Mouse (Mus musculus) forelimb bud, embryonic 11.5 days (tissue): ENCODE measurements at regions not wholly inside any gene's neighbourhood (a gene's known extent, or its start where the extent isn't known, plus 50 kb on each side); places are given as distances from the start of the nearest gene placed in this dataset.

Source experiments
- DNase-seq: peaks from one replicate; pipeline ENCODE4 v3.0.0-alpha.2; 2012; ENCODE audit warnings: low read depth, low spot score

DNA sequence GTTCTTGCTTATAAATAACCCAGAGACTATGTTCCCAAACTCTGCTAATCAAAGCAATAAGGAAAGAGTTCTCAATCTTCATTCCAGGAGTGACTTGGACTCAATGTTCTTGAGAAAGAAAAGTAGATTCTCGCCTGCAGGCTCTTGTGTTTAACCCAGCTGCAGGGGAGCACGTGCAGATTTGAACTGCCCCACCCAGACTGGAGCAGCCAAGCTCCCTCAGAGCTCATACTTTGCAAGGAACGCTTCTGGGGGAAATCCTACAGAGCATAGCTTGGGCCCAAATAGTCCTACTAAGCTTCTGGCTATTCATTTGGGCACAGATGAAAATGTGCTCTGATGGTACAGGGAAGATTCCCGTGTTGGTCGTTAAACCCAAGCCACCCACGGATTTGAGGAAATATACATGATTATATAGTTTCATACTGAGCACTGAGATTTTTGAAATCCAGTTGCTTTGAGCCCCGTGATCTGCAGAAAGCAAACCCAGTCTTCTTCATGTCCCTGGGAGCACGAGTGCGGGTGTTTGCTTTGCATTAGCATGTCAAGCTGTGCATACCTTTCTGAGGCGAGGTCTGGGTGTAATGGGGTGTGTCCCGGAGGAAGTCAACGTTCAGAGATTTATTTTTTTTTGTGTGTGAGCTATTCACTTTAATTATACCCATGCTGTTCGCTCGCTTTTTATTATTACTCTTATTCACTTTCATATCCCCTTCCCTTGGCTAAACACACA is 99.1 kb upstream of the Trp63 start:
- no peak for DNase-seq

DNA sequence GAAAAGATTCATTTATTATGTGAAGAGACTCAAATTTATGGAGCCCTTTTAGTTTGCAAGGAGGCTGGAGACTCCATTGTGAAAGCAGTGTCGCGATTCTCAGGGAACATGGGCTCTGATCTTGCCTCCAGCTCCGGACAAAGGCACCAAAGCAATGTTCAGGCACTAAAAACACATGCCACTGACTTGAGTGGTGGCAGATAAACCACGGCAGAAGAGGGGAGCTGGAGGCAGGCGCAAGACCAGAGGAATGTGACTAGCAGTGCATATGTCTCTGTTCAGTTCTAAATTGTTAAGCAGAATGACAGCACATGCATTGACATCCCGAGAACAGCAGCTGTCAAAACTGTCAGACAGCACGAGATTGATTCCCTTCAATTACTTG is 98.5 kb upstream of the Trp63 start:
- no peak for DNase-seq

DNA sequence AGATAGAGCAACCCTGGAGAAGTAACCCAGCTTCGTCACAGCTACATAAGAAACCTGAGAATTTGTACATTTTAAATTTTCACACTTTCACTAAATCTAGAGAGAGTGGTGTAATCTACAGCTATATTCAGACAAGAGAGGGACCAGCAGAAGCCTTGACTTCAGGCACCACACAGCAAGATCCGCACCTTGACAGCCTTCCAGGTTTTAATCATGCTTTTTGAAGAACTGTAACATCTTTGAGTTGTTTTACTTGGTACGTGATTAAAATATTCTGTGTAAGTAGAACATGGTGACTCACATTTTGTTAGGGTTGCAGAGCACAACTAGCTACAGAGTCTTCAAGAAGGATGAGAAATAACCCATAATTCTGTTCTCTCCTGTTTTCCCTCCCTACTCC is 97.6 kb upstream of the Trp63 start:
- no peak for DNase-seq

DNA sequence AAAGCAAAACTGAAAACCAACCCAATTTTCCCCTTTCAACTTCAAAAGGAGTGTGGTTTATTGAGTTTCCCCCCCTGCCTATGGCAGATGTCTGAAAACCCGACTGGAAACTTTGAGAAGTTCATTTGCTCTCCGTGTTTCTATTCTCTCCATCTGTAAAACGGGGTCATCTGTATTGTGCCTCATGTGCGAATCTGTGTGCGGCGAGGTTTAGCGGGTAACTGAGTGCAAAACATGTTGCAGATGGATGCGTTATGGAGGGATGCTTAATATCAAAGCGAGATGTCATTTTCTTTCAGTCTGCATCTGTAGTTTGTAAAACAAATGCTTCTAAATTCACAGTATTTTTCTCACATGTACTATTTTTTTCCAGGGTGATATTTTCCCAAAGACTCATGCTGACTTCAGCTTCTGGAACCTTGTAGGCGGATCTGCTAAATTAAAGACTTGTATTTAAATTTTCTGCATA is 95.7 kb upstream of the Trp63 start:
- no peak for DNase-seq

DNA sequence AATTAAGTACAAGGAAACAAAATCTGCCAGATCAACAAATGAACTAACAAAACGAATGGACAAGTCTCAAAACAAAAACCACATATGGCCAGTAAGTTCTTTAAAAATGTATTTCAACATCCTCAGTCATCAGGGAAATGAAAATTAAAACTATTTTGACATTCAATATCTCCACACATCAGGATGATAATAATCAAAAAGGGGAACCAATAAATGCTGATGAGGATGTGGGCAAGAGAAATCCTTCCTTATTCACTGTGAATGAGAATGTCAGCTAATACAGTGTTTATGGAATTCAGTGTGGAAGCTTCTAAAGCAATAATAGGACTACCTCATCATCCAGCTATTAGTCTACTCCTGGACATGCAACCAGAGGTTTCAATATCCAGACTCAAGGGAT is 86.1 kb upstream of the Trp63 start:
- no peak for DNase-seq

DNA sequence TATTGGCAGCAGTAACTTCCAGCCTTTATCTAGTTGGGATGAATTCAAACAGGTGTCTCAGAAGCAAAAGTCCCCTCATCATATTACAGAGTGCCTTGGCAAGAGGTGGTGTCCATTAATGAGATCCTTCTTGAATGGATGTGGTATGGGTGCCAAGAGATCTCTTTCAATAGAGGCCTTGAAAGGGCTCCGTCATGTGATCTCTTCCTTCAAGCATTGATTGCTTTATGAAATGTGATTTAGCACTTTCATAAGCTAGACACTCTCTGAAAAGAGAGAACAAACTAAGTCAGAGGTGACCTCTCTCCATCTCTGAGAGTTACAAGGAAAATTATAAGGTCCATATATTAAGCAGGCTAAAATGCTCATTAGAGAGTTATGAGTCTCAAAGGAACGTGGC is 80.4 kb upstream of the Trp63 start:
- no peak for DNase-seq

DNA sequence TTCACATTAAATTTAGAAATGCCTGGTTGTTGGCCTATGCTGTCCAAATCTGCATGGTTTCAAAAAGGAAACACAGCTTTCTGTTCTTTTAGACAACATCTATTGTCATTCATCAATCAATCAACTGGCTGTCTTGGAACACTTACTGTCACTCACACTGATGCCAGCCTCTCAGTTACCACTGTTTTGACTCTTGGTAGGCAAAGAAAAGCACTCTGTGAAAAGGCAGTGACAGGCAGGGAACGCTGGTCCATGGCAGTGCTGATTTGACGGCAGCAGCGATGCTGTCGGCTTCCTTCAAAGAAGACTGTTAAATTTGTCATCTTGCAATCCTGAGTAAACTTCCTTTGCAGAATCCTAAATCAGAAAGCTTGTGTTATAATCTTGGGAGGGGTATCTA is 68.3 kb upstream of the Trp63 start:
- no peak for DNase-seq

DNA sequence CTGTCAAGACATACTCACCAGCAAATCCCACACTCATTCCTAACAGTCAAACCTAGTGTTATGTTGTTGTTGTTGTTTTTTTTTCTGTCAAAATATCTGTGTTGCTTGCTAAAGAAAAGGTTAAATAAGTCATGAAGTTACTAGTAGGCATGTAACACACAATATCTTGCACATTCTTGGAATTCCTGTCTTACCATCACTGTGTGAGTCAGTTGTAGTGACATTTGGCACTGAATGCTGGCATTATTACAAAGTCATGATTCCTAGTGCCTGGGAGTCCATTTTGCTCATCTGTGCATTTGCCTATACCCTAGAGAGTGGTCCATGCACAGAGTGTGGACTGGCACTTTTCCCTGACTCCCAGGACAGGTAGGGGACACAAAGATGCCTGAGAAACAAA is 67.9 kb upstream of the Trp63 start:
- no peak for DNase-seq

DNA sequence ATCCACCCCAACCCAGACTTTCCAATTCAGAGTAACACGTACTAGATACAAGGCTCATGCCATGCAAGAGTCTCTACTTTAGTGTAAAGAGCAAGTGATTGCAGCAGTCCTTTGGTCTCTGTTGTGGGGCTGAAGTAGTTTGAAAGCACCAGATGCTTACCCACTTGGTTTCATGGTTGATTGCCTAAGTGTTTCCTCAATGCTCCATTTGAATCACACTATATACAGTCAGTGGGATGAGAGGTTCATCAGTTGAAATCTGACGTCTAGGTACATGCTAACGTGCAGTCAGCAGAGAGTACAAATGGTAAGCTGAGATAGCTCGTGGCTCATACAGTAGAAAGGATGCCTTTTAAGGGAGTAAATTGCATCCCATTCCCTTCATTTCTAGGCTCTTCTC is 64.7 kb upstream of the Trp63 start:
- DNase-seq = no peak

DNA sequence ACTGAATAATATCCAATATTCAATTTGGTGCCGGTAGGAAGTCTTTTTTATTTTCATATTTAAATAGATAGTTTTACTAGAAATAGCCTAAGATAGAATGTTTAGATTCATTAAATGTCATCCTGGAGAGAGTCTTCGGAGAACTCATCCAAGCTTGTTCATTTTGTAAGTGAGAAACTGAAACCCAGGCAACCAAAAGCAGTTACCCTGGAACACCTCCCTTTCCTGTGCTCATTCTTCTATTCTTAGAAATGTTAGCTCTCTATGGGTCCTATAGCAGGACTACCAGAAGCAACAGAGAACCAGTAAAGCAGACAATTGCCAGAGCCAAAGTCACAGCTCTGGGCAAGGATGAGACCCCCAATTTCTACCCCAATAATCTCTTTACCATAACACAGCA is 60.9 kb upstream of the Trp63 start:
- no peak for DNase-seq

DNA sequence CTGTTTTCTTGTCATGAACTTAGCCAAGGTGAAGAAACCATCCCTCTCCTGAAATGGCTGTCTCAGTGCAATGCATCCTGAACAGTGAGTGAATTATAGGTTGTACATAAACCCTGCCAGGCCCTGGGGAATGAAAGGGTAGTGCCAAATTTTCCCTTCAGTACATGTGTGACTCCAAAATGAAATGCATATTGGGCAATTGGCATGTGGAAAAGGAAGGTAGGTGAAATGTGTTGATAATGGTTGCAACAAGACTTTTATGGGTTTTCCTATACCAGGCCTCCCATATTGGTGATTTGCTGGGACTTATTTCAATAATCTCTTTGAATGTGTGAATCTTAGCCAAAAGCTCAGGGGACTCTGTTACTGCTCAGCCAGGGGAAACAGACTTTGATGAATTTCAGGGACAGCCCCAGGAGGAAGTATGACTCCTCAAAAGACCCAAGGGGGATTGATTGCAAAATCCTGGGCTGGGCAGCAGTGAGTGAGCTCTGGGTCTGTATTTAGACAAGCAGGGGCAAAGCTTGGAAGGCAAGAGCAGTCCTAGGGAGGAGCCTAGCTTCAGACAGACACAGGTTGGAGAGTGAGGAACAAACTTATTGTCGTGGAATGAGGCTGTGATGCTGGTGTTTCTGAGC is 59.5 kb upstream of the Trp63 start:
- DNase-seq = no peak

DNA sequence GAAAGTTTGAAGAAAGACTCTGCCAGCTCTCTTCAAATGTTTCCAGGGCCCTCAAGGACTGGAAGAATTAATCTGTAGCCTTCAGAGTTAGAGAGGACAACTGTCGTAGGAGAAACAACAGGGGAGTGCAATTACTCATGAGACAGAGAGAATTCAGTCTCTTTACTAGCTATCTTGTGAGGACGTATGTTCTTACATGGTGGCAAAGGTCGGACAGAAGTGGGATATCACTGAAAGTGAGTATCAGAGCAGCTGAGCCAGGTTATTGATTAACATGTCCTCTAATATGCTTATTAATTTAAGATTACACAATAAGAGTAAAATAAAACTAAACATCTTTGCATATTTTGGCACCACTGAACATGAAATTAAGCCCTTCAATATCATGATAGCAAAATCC is 53.8 kb upstream of the Trp63 start:
- DNase-seq = no peak

DNA sequence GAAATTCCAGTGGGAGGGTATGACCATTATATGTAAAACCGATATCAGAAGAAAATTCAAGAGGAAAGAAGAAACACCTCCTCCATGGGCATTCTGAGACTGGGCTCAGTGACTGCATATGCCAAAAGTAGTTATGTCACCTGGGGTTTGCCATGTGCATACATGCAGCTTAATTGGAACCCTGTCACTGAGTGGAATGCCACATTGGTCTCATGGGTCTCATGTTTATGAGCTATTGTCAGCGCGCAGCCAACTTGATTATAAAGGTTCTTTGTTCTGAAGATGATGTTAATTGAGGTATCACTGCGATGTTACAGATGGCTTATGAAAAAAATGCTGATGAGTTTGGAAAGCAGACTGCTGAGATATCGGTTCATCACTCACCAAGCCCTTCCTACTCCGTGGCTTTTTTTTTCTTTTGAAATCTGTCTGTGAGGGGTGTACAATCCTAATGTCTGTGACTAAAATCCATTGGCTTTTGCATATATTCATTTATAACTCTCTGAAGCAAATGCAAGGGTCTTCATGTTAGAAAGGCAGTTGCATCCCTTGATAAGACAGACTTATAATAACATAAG is 52.3 kb upstream of the Trp63 start:
- no peak for DNase-seq
